Mouse (Mus musculus): ENCODE results near the gene Mucl1.
A peak's percentile ranks its signal among the peaks of the same experiment; 100 is the strongest.
"Not testable (repeated sequence)": the region's sequence is repeated elsewhere in the genome, so short reads cannot be mapped to it uniquely, and the experiment has no call there.

The Mucl1 gene

GRCm38 (mm10) chr15:103755369-103755768 lies at the start of gene Mucl1:
Mucl1 (minus strand) TSS chr15:103755469.
- DNase-seq (ENCODE audit: low read depth, low spot score): no peak

GRCm38 (mm10) chr15:103766836-103767235 lies 11.6 kb upstream of the Mucl1 start:
- DNase-seq (ENCODE audit: low read depth, low spot score): peak; percentile 5

DNA sequence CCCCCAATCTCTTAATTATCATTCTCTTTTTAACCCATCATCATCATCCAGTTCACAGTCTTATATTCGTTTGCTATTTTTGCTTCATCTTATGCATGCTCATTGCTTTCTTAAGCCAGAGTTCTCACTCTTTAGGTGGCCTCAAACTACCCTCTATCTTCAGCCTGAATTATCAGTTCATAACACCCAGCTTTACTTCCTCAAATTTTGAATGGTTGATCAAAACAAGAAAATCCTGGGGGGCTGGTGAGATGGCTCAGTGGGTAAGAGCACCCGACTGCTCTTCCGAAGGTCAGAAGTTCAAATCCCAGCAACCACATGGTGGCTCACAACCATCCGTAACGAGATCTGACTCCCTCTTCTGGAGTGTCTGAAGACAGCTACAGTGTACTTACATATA lies 38.4 kb downstream of the Mucl1 start:
- not testable (repeated sequence) for DNase-seq (ENCODE audit: low read depth, low spot score)

Data from c-Kit-negative CD71-positive TER-119-positive erythroid progenitor cells, embryonic 14.5 days (primary cell).